Mouse (Mus musculus) lung, postnatal 0 days (tissue): ENCODE results near the gene Armh1.

Source experiments
- CTCF ChIP-seq: IDR thresholded peaks from 2 replicates; pipeline ENCODE4 v1.5.1; 2016; ENCODE audit warnings: antibody characterized with exemption, mild to moderate bottlenecking
- EP300 ChIP-seq: IDR thresholded peaks from 2 replicates; pipeline ENCODE4 v1.6.1; 2016; ENCODE audit warnings: antibody characterized with exemption, mild to moderate bottlenecking, control low read depth

DNA sequence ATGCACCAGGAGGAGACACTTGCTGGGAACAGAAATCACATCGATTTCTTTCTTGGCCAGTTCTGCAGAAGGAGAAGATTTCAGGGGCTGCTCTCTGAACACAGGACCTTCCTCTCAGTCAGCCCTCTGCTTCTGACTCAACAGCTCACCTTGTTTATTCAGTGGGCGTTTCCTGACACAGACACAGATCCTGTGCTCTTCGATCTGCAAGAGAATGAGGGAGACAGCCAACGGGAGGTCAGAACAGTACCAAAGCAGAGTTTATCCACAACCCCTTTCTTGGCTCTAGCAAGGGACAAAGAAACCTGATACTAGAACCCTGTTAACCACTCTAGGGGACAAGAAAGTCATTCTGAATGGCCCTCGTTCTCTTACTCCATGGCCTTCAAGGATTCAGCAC lies 82.0 kb downstream of the Armh1 start:
- TF ChIP-seq CTCF: no peak
- TF ChIP-seq EP300: no peak
